Mouse (Mus musculus): ENCODE data around the gene Abca17.

DNA sequence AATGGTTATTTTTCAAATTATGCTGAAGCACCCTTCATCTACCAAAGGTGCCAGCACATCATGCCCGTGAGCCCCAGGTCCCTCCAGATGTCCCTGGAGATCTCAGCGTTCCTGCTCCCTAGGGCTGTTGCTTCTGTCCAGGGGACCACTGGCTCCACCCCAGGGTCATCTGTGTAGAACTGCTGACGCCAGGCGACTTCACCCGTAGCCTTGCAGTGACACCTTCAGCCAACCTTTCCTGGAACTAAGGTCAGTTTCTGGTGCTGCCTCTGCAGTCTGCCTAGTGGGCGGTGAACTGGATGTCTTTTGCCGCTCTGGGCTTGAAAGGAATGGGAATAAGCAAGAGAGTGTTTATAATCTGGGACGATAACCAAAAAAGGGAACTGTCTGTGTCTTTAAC is 10.0 kb upstream of the Abca17 start:
- TF ChIP-seq POLR2A (IDR thresholded peaks at IDR 0.05; ENCODE audit: borderline replicate concordance, extremely low read depth, insufficient read depth, insufficient read length, poor library complexity, severe bottlenecking), result no peak
- TF ChIP-seq CTCF (IDR thresholded peaks at IDR 0.05; ENCODE audit: borderline replicate concordance, extremely low read depth, insufficient read depth, insufficient read length), result no peak

All from brain, embryonic 14.5 days (tissue).